Mouse (Mus musculus) kidney, postnatal 36 days (tissue): ENCODE results near the gene Tmem186.

Source experiments
- DNase-seq, 2 experiments: peaks; one replicate each; pipeline ENCODE4 v3.0.0; 2021 to 2022; ENCODE audit warnings: mixed read lengths in 2 of 2

The Tmem186 gene

DNA sequence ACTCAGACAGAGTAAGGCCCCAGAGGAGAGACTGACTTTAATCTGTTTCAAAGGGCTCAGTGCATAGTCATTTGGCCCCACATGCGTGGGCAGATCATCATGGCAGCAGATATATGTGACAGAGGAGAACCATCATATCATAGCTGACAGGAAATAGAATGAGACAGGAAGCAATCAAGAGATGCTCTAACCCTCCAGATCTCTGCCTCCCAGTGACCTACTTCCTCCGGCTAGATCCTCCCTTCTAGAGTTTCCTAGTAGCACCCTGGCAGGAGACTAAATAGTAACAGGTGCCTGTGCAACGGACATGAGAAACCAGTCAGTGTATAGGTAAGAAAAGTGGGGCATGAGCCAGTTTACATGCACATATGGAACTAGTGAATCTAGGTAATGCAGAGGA, 27.1 kb downstream of the Tmem186 start:
- no peak for DNase-seq

- no peak for DNase-seq
Observed at GRCm38 (mm10) chr16:8603789-8604188, 33.7 kb downstream of the Tmem186 start.

DNA sequence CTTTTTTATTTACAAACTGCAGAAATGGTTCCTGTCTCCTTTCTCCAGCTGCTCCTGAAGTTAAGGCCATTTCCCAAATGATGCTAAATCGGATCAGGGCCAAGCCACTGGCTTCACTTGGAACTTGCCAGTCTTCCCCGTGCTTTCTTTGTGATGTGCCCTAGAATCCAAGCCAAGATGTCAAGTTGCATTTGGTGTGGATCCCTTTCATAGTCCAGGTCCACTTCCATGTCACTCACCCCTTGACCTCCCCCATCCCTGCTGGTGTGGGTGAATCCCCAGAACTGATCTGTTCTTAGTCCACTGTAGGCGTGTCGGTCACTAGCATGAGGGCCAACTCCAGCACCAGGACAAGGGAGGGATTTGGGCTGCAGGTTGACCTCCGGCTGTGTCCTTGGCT, 40.0 kb downstream of the Tmem186 start:
- DNase-seq = no peak

DNA sequence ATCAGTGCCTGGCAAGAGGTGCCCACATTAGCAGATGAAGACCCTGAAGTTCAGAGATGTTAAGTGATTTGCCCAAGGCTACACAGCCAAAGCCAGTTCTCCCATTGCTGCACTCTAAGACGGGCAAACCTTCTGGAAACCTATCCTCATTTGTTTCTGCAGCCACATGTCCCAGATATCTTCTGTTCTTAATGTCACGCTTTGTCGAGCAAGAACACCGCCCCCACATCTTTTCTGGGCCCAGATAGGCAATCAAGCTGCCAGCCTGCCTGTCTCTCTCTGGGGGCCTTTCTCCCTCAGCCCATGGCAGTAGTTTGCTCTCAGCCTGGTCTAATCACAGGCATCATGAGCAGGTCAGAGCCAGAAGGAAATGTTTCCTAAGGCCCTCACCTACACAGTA, 41.2 kb downstream of the Tmem186 start:
- DNase-seq = no peak

- no peak for DNase-seq
Observed at GRCm38 (mm10) chr16:8595411-8595810, 42.1 kb downstream of the Tmem186 start.

GRCm38 (mm10) chr16:8585056-8585455, 52.5 kb downstream of the Tmem186 start:
- no peak for DNase-seq

GRCm38 (mm10) chr16:8584248-8584647, 53.3 kb downstream of the Tmem186 start:
- DNase-seq = no peak
